Mouse (Mus musculus) embryonic facial prominence, embryonic 15.5 days (tissue): Measurements from ENCODE around the gene Gda. TPM values are rescaled to one million over a fixed set of nuclear protein-coding genes. Genes with fewer than 3 reads are reported as not detected.

Source experiments
- ATAC-seq: fragments of 200-750 bp; cut with Nextera tagmentation; 2 replicates; pipeline ENCODE4 v1.8.0; 2017; ENCODE audit warnings: low read depth, moderate TSS enrichment; ENCODE audit not compliant: insufficient number of reproducible peaks, low FRiP score, low TSS enrichment
- H3K27ac ChIP-seq: fragments of 300-500 bp; sonication (generic); replicated peaks from 2 replicates; pipeline ENCODE4 v1.5.1; 2015; ENCODE audit warnings: mild to moderate bottlenecking, inconsistent platforms
- H3K27me3 ChIP-seq: fragments of 300-500 bp; sonication (generic); 2 replicates; pipeline ENCODE4 v1.6.1; 2015; ENCODE audit warnings: inconsistent platforms
- H3K36me3 ChIP-seq: fragments of 300-500 bp; sonication (generic); 2 replicates; pipeline ENCODE4 v1.6.1; 2015; ENCODE audit warnings: mild to moderate bottlenecking, inconsistent platforms
- H3K4me1 ChIP-seq: fragments of 300-500 bp; sonication (generic); 2 replicates; pipeline ENCODE4 v1.6.1; 2015; ENCODE audit warnings: inconsistent platforms
- H3K4me2 ChIP-seq: fragments of 300-500 bp; sonication (generic); replicated peaks from 2 replicates; pipeline ENCODE4 v1.6.1; 2015; ENCODE audit warnings: mild to moderate bottlenecking, inconsistent platforms
- H3K4me3 ChIP-seq: fragments of 300-500 bp; sonication (generic); replicated peaks from 2 replicates; pipeline ENCODE4 v1.5.1; 2015; ENCODE audit warnings: mild to moderate bottlenecking, inconsistent platforms
- H3K9ac ChIP-seq: fragments of 300-500 bp; sonication (generic); 2 replicates; pipeline ENCODE4 v1.6.1; 2015; ENCODE audit warnings: inconsistent platforms
- H3K9me3 ChIP-seq: fragments of 300-500 bp; sonication (generic); replicated peaks from 2 replicates; pipeline ENCODE4 v1.6.1; 2016; ENCODE audit warnings: inconsistent platforms
- WGBS: fragments of 180-500 bp; shearing (Covaris S2); methylation state at CpG from one replicate; pipeline ENCODE4 v1.1.7; 2015; 5-methylcytosine and 5-hydroxymethylcytosine counted together
- polyA plus RNA-seq: library from polyadenylated mRNA; unstranded; fragments of >200 nt; fragmentation: Nextera tagmentation; extraction: Ambion mirVana; gene quantifications from 2 replicates; pipeline ENCODE4 v1.2.1, GENCODE M21; 2015

Gene Gda
- polyA plus RNA-seq, 1 experiment from 2014 or later = 0.49 TPM

GRCm38 (mm10) chr19:21440841-21441240 lies 32.4 kb downstream of the Gda start:
- Histone ChIP-seq H3K27me3 (no peaks in the 10 kb centered on the region), H3K4me1 (no peaks in the 10 kb centered on the region), H3K27ac (no peak overlapping the region), H3K36me3 (no peaks in the 10 kb centered on the region), H3K9ac (no peak overlapping the region), H3K9me3 (no peaks in the 10 kb centered on the region), H3K4me3 (no peak overlapping the region), H3K4me2 (no peak overlapping the region)
- no peak for ATAC-seq
- 78% methylated on average over 6 of the region's 6 CpGs for WGBS

- no peak overlapping the region for H3K4me2 ChIP-seq
- no peak for ATAC-seq
- WGBS = 40% methylated on average over 3 of the region's 3 CpGs
These were observed 34.0 kb downstream of the Gda start for GRCm38 (mm10) chr19:21439141-21439737.

DNA sequence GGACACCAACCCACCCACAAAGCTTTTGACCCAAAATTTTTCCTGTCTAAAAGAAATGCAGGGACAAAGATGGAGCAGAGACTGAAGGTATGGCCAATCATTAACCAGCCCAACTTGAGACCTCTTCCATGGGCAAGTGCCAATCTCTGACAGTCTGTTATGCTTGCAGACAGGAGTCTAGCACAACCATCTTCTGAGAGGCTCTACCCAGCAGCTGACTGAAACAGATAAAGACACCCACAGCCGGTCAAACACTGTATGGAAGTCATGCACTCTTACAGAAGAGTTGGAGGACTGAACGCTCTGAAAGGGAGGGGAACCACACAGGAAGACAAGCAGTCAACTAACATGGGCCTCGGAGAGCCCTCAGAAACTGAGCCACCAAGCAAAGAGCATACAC lies 36.7 kb downstream of the Gda start:
- Histone ChIP-seq H3K9ac (no peak overlapping the region), H3K4me2 (no peak overlapping the region), H3K4me1 (no peaks in the 10 kb centered on the region), H3K9me3 (no peaks in the 10 kb centered on the region), H3K36me3 (no peaks in the 10 kb centered on the region), H3K4me3 (no peak overlapping the region), H3K27ac (no peak overlapping the region), H3K27me3 (no peaks in the 10 kb centered on the region)
- WGBS = 84% methylated on average over 3 of the region's 3 CpGs
- no peak for ATAC-seq

More at GRCm38 (mm10) chr19:21439141-21439737, 34.0 kb downstream of the Gda start:
- no peak overlapping the region for H3K4me3 ChIP-seq
- H3K36me3 ChIP-seq = no peaks in the 10 kb centered on the region
- H3K9ac ChIP-seq = no peak overlapping the region
- H3K9me3 ChIP-seq = no peaks in the 10 kb centered on the region
- no peaks in the 10 kb centered on the region for H3K27me3 ChIP-seq
- H3K27ac ChIP-seq = no peak overlapping the region
- no peaks in the 10 kb centered on the region for H3K4me1 ChIP-seq

DNA sequence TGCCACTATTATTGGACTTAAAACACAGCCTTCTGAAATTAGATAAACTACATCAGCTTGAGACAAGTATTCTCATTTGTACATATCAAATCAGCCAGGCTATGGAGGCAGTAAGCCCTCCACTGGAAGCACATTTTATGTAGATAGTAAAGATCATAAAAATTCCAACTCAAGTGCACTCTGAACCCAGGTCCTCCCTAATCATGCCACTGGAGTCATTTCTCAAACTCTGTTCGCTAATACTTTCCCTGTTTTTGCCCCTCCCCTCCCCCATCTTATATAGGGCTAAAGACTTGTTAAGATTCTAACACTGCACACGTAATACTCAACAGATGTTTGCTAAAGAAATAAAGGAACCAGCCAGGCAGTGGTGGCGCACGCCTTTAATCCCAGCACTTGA lies 39.9 kb downstream of the Gda start:
- H3K4me1 ChIP-seq = no peaks in the 10 kb centered on the region
- WGBS = 79% methylated on average over 4 of the region's 4 CpGs

GRCm38 (mm10) chr19:21432879-21433278 lies 40.4 kb downstream of the Gda start:
- WGBS = 85% methylated on average over 2 of the region's 2 CpGs
- Histone ChIP-seq H3K27me3 (no peaks in the 10 kb centered on the region), H3K4me2 (no peak overlapping the region), H3K4me3 (no peak overlapping the region), H3K9me3 (no peaks in the 10 kb centered on the region), H3K4me1 (no peaks in the 10 kb centered on the region), H3K36me3 (no peaks in the 10 kb centered on the region), H3K9ac (no peak overlapping the region), H3K27ac (no peak overlapping the region)
- no peak for ATAC-seq

More for the DNA sequence above, 39.9 kb downstream of the Gda start:
- H3K4me2 ChIP-seq = no peak overlapping the region
- H3K27me3 ChIP-seq = no peaks in the 10 kb centered on the region
- H3K9ac ChIP-seq = no peak overlapping the region
- H3K36me3 ChIP-seq = no peaks in the 10 kb centered on the region
- H3K9me3 ChIP-seq = no peaks in the 10 kb centered on the region
- no peak for ATAC-seq
- no peak overlapping the region for H3K4me3 ChIP-seq
- no peak overlapping the region for H3K27ac ChIP-seq

DNA sequence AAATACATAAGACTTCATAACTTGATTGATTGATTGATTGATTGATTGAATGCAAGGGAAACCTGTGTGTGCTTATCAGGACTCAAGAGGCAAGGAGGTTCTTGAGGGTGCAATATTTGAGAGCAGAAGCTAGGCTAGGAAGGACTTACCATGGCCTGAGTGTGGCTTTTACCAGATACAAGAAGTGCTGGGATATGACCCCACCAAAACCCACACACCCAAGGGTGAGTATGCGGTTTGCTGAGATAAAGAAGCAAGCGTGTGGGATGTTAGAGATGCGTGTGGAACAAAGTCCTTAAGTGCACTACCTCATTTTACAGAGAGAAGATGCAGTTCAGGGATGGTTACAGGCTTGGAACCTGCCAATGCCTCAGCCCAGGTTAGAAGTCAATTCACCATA lies 41.0 kb downstream of the Gda start:
- Histone ChIP-seq H3K4me1 (no peaks in the 10 kb centered on the region), H3K9ac (no peak overlapping the region), H3K36me3 (no peaks in the 10 kb centered on the region), H3K27ac (no peak overlapping the region), H3K4me2 (no peak overlapping the region), H3K27me3 (no peaks in the 10 kb centered on the region), H3K9me3 (no peaks in the 10 kb centered on the region), H3K4me3 (no peak overlapping the region)
- 95% methylated on average over 3 of the region's 3 CpGs for WGBS
- ATAC-seq = no peak

DNA sequence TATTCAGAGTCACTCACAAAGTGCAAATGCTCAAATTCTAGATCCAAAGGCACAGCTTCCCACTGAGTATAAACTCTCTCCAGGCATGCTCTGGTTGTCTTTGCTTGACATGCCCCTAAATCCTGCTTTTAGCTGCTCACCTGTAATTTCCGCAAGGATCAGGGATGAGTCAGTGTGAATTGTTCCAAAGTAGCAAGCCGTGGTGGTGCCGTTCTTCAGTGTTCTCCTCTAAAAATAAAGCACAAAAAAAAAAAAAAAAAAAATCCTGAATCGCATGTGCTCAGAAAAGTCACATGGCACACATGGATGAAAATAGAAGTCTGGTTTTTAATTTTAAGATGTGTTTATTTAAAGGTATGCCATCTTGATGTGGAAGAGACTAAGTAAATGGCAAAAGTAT lies 47.9 kb downstream of the Gda start:
- H3K9ac ChIP-seq = no peak overlapping the region
- H3K4me3 ChIP-seq = no peak overlapping the region
- 85% methylated on average over 4 of the region's 4 CpGs for WGBS
- no peaks in the 10 kb centered on the region for H3K36me3 ChIP-seq
- H3K9me3 ChIP-seq = no peaks in the 10 kb centered on the region
- H3K4me1 ChIP-seq = no peaks in the 10 kb centered on the region
- ATAC-seq = no peak
- no peak overlapping the region for H3K27ac ChIP-seq
- no peak overlapping the region for H3K4me2 ChIP-seq
- H3K27me3 ChIP-seq = no peaks in the 10 kb centered on the region

DNA sequence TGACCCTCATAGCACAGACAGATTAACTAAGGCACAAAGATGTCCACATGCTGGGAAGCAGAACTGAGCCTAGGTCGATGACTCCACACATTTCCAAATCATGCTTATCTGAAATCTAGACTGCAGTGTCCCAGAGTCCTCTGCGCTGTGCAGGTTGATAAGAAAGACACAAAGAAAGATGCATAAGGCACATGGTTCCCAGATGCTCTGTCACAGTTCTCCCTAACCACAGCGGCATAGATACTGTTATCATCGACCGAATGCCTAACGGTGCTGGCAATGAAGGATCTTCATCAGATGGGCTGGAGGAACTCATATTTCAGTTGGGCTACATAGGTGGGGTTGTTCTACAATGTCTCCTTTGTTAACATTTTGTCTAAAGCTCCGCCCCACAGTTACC lies 49.5 kb downstream of the Gda start:
- no peaks in the 10 kb centered on the region for H3K27me3 ChIP-seq
- H3K9ac ChIP-seq = no peak overlapping the region
- H3K4me1 ChIP-seq = no peaks in the 10 kb centered on the region
- H3K27ac ChIP-seq = no peak overlapping the region
- 85% methylated on average over 7 of the region's 7 CpGs for WGBS
- H3K36me3 ChIP-seq = no peaks in the 10 kb centered on the region
- H3K4me3 ChIP-seq = no peak overlapping the region
- no peak overlapping the region for H3K4me2 ChIP-seq
- no peaks in the 10 kb centered on the region for H3K9me3 ChIP-seq
- ATAC-seq = no peak

DNA sequence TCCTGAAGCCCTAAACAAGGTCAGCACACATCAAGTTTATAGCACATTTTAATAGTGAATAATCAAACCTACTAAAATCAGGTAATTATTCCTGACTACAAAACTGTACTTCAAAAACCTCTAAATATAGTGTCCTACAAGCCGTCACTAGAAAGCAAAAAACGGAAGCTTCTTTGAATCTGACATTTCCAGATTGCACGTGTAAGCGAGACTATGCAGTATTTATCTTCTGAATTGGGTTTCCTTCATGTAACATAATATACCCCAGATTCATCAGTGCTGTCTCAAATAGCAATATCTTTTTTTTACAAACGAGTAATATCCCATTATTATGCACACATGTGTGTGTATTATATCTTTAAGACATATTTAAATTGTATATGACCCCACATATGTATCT lies 54.8 kb downstream of the Gda start:
- Histone ChIP-seq H3K9ac (no peak overlapping the region), H3K27me3 (no peaks in the 10 kb centered on the region), H3K27ac (no peak overlapping the region), H3K4me3 (no peak overlapping the region), H3K4me2 (no peak overlapping the region), H3K4me1 (no peaks in the 10 kb centered on the region), H3K9me3 (no peaks in the 10 kb centered on the region), H3K36me3 (no peaks in the 10 kb centered on the region)
- ATAC-seq = no peak
- 79% methylated on average over 5 of the region's 5 CpGs for WGBS

- no peak for ATAC-seq
- no peaks in the 10 kb centered on the region for H3K4me1 ChIP-seq
- no peak overlapping the region for H3K27ac ChIP-seq
- 75% methylated on average over 3 of the region's 3 CpGs for WGBS
- no peaks in the 10 kb centered on the region for H3K36me3 ChIP-seq
- no peak overlapping the region for H3K4me2 ChIP-seq
- no peak overlapping the region for H3K4me3 ChIP-seq
- H3K9ac ChIP-seq = no peak overlapping the region
- H3K9me3 ChIP-seq = no peaks in the 10 kb centered on the region
- no peaks in the 10 kb centered on the region for H3K27me3 ChIP-seq
These were observed 57.9 kb downstream of the Gda start for GRCm38 (mm10) chr19:21415377-21415776.

GRCm38 (mm10) chr19:21409178-21409577 lies 64.1 kb downstream of the Gda start:
- Histone ChIP-seq H3K27me3 (no peaks in the 10 kb centered on the region), H3K4me1 (no peaks in the 10 kb centered on the region), H3K4me2 (no peak overlapping the region), H3K9me3 (no peaks in the 10 kb centered on the region), H3K4me3 (no peak overlapping the region), H3K36me3 (no peaks in the 10 kb centered on the region), H3K9ac (no peak overlapping the region), H3K27ac (no peak overlapping the region)
- 87% methylated on average over 4 of the region's 4 CpGs for WGBS
- no peak for ATAC-seq

GRCm38 (mm10) chr19:21407363-21407762 lies 65.9 kb downstream of the Gda start:
- 77% methylated on average over 1 of the region's 1 CpGs for WGBS

More at GRCm38 (mm10) chr19:21407363-21407762, 65.9 kb downstream of the Gda start:
- no peak for ATAC-seq
- Histone ChIP-seq H3K4me3 (no peak overlapping the region), H3K27me3 (no peaks in the 10 kb centered on the region), H3K36me3 (no peaks in the 10 kb centered on the region), H3K4me1 (no peaks in the 10 kb centered on the region), H3K9ac (no peak overlapping the region), H3K27ac (no peak overlapping the region), H3K4me2 (no peak overlapping the region), H3K9me3 (no peaks in the 10 kb centered on the region)
